Mouse (Mus musculus): ENCODE measurements at regions not wholly inside any gene's neighbourhood (a gene's known extent, or its start where the extent isn't known, plus 50 kb on each side); places are given as distances from the start of the nearest gene placed in this dataset.

DNA sequence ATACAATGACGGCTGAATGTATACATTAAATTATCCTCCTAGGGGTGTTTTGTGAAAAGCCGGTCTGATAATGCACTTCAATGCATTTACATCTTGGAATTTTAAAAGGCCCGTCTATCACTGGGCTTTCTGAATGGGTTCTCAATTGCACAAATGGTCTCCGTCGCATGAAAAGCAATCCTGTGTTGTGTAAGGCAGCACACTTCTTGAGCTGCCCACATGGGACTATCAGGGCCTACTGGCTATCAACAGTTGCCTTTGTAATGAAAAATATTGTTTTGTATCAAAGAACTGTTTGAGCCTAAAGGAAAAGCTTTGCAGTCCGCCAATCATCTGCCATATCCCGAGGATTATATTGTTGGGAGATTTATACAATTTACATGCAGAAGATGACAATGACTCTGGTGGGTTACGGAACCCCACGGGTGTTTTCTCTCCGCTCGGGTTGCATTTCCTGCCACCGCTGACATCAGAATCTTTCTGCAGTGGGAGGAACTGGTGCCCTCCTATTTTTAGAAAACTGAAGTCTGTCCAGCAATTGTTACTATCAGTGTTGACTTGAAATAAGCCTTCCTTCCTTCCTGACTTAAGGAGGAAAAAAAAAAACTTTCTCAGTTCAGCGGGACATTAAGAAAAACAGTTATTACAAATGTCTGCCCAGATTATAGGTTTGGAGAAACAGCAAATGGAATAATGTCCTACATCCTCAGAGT, 118.7 kb downstream of the Tmem26 start:
- DNase-seq (ENCODE audit: low read depth, low spot score) = no peak

DNA sequence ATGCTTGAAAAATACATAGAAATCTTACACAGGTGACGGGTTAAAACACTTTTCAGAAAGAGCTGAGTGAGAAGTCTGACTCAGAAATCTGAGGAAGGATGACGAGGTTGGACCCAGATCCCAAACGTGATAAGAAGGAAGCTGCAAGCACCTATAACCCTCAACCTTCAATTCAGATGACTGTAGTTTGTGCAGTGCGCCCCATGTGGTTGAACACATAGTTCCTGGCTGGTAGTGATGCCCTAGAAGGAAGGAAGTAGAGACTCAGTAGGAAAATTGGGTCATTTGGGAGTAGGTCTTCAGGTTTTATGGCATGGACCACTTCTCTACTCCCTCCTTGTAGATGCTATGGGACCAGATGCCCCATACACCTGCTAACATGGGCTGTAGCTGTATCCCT, 120.6 kb downstream of the Tmem26 start:
- no peak for DNase-seq (ENCODE audit: low read depth, low spot score)

DNA sequence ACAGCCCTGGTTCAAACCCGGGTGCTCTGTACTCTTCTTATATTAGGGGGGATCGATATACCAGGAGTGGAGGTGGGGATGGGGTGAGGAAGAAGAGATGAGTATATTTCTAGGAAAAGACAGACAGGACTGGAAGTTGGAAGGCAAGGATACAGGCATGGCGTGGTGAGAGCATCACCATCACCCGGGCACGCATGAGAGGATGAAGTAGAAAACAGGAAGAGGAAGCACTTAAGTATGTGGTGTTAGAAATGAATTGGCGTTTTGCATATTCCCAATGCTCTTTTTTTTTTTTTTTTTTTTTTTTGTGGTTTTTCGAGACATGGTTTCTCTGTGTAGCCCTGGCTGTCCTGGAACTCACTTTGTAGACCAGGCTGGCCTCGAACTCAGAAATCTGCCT, 121.2 kb downstream of the Tmem26 start:
- no peak for DNase-seq (ENCODE audit: low read depth, low spot score)

DNA sequence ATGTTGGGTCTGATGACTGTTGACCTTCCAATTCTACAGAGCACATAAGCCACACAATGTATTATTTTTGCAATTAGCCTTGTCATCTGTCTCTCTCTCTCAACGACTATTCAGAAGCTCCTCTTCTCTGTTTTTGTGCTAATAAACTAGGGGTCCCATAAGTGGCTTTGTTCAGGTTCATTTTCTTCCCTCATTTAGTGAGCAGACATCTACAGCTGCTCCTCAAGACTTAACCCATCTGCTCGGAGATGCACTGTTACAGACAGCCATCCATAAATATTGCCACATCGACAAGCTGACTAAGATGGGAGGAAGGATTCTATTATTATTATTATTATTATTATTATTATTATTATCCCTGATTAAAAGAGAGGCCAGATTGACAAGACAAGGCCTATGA, 127.7 kb downstream of the Tmem26 start:
- DNase-seq (ENCODE audit: low read depth, low spot score) = no peak

DNA sequence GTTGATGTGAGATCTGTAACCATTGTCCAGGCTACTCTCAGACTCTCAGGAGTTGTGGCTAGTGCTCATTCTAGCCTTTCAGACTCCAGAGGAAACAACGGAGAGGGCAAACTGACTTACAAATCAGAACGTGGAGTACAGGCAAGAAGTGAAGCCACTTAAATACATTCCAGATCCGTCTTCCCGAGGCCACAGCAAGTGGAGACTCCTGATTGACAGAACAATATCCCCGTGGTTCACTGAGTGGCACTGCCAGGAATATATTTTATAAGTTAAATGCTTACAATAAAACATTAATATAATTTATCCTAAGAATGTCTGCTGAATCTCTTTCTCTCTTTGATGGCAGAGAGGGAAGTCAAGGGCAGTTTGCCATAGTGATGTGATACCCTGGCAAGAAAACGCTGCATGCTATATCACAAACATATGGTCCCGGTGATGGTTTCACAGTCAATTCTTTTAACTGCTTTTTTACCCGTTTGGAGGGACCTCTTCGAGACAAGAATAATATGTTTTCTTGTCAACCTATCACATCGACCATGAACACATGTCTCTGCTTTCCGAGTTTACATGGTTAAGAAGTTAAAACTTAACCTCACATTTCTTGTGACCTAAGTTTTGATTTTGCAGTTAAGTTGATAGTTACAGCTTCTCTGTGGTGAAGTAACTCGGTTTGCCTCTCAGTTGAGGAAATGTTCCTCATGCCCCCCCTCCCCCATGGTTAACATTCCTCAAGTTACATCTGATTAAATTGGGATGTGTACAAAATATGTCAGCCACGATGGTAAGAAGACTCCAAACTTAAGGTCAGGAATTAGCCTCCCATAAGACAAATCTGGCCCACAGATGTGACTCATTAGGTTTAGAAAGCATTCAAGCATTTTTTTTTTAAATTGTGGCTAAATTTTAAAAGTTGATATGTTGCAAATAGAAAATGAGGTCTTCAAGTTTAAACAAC, 132.8 kb downstream of the Tmem26 start:
- no peak for DNase-seq (ENCODE audit: low read depth, low spot score)

DNA sequence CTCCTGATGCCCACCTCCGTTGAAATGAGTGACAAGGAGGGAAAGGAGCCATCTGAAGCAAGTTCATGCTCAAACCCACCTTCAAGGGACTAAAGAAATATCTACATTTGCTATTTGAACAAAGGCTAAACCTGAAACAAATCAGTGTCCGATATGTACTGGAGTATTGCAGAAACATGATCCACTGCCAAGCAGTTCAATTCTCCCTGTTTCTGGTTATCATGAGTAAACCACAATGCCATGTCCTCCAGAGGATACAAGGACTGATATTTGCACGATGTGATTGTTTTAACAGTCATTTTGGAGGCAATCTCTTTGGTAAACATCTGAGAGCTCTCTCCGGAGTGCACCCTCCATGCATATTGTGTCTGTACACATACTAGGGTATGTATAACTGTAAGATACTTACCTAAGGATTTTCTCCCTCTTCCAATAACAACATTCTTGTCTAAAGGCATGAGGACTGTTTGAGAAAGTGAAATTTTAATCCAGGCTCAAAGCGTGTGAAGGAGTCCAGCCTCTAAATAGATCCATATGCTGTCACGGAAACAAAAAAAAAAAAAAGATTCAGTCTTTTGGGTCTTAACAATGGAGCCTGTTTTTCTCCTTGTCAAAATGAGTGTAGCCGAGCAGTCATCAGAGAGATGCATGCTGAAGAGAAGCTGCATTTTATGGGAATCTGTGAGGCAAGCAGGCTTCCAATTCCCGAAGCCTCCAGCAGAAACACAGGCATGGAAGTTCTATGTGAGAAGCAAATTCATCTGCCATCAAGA, 141.3 kb downstream of the Tmem26 start:
- DNase-seq (ENCODE audit: low read depth, low spot score) = no peak

DNA sequence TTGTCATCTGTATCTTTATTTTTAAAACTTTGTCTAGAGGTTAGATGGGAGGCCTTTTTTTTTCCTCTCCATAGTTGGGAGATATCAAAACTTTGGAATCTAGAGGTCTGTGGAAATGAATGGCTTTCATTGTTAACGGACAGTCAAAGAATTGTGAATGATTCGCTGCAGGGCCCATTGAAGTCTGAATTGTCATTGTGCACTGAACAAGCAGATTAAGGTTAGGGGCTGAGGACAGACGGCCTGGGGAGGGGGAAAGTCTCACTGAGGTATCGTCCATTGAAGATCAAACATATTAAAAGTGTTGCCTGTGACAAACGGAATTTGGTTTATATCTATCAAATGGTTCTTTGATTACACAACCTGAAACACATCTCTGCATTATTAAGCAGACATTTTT, 142.3 kb downstream of the Tmem26 start:
- no peak for DNase-seq (ENCODE audit: low read depth, low spot score)

DNA sequence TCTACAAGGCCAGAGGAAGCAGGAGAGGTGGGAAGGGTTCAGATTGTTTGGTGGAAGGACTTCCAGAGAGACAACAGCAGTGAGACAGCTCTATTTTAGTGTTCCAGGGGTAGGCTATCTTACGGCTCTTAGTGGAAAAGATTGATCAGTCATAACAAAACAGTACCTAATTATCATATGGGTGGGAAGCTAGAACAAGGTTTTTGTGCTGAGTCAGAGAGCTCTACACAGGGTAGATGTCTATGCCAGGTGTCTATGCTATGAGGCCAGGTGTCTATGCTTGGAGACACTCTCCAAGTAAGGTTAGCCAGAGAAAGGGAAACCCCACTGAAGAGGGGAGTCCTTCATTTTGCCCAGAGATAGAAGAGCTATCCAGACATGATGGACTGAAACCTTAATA, 143.9 kb downstream of the Tmem26 start:
- DNase-seq (ENCODE audit: low read depth, low spot score) = no peak

DNA sequence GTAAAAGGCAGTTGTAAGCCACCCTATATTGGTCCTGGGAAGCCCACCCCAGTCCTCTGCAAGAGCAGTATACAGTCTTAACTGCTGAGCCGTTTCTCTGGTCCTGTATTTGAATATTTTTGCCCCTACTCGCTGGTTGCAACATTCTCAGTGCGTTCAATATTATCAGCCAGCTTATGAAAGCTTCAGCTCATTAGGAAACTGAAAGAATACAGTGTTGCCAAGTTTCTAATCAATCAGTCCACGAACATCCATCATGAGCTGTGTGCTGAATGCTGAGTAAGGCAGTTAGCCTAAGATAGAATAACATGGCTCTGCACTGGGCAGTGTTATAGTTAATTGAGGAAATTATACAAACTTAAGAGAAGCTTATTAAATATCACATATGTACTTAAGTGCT, 148.7 kb downstream of the Tmem26 start:
- no peak for DNase-seq (ENCODE audit: low read depth, low spot score)

DNA sequence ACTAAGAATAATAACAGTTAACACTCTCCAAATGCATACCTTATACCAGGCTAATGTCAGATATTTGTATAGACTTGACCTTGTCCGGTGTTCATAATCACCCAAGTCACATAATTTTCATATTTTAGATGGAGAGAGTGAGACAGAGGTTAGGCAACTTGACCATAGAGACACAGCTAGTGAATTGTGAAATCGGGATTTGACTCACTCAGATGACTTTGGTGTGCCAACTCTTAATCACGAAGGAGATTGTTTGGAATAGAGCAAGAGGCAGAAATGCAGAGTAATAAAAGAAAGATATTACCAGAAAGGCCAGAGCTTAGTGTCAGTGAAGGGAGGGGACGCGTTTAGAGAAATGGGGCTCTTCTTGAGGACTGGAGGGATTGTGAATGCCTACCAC, 152.2 kb downstream of the Tmem26 start:
- DNase-seq (ENCODE audit: low read depth, low spot score) = no peak

DNA sequence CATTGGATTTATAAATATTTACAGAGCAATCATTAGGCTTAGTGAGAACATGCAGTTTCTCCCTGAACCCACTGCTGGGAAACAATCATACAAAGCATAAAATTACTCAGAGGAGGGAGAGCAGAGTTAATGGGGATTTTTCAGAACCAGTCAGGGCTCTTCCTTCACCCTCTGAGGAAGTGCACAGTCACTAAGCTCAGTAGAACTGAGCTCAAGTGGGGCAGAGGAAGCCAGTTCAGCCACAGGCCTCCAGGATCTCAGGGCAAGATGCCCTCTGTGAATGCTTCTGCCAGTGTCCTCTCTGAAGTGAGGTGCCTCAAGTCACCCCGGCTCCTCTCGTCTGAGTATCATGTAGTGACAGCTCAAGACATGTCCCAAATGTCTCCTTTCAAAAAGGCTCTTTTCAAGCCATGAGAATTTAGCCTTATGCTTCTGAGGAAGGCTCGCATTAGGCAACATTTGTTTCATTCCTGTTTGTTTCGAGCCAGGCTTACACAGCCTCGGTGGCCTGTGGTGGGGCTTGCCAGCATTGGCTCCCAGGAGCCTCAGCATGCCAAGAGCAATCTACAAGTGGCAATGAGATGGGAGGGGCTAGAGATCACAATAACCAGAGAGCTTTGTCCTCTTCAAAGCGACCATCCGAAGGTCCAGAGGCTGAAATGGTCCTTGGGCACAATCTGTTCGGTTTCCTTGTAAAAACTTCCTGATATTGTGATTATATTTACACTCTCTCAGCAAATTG, 169.8 kb downstream of the Tmem26 start:
- DNase-seq (ENCODE audit: low read depth, low spot score) = no peak

DNA sequence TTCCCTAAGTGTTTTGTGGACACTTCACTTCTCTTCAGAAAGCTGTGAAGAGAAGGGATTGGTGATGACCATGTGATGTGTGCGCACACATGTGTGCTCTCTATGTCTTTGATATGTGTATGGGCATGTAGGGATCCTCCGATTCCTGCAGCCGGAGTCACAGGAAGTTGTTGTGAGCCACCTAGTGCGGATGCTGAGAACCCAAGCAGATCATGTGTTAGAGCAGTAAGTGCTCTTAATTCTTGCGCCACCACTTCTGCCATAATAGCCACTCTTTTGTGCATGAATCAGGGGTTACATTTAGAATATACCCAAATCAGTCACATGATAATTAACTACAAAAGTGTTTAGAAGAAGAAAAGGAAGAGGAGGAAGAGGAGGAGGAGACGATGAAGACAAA, 170.7 kb downstream of the Tmem26 start:
- no peak for DNase-seq (ENCODE audit: low read depth, low spot score)

DNA sequence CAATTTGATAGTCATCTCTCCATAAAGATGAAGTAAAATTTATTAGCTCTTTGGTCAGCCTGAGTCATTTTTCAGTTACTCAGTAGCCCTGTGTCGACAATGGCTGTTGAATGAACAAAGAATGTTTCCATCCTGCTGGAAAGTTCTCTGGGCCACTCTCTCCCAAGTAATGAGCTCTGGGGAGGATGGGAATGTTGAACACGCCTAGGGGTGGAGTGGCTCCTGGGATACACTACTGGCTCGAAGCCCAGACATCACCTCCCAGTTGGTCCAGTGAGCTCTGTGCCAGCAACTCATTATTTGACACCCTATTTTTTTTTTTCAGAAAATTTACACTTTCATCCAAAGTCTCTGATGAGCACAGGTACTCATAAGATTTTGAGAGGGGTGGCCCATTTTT, 174.1 kb downstream of the Tmem26 start:
- no peak for DNase-seq (ENCODE audit: low read depth, low spot score)

DNA sequence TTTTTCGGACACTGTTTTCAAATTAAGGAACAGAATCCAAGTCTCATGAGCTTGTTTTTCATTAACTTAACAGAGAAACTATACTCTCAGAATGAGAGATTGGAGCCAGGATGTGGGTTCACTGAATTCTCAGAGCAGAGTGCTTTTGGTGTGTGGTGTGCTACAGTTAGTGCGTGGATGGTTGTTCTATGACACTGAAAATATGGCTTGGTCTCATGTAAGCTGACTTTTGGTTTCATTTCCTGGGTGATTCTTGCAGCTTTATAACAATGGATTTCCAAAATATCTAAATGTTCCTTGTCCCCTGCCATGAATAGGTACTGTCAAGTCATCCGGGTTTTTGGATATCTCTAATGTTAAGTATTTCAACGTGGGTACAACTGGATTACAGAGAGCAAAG, 177.7 kb downstream of the Tmem26 start:
- no peak for DNase-seq (ENCODE audit: low read depth, low spot score)

DNA sequence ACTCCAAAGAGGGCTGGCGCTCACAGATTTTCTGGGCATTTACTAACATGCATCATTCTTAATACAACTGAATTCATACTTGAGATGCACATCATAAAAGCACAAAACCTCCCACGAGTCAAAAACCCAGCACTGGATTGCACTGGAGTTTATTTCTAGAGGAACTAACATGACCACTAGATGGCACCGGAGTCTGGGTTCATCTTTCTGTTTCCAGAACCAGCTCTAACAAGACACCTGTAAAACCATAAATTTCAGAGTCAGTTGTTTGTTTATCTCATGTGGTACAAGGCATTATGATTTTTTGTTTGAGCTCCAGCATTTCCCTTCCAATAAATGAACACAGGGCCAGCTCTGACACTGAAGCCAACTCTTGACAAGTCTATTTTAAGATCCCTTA, 179.2 kb downstream of the Tmem26 start:
- DNase-seq (ENCODE audit: low read depth, low spot score) = peak; percentile 32

DNA sequence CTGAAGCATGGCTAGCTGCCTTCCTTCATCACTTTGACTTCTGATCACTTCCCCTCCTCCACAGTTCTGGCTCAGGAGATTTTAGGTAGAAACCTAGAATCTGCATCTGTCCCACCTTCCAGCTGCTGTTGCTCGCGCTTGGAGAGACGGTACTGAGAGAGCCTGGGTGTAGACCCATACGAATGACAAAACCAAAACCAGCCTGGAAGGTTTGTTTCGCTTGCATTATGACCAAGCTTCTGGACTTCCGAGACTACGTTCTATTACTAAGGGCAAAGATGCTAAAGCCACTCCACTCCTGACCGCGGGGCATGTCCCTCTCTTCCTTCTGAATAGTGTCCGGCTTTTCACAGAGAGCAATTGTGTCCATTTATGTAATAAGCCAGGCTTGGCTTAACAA, 180.9 kb downstream of the Tmem26 start:
- no peak for DNase-seq (ENCODE audit: low read depth, low spot score)

DNA sequence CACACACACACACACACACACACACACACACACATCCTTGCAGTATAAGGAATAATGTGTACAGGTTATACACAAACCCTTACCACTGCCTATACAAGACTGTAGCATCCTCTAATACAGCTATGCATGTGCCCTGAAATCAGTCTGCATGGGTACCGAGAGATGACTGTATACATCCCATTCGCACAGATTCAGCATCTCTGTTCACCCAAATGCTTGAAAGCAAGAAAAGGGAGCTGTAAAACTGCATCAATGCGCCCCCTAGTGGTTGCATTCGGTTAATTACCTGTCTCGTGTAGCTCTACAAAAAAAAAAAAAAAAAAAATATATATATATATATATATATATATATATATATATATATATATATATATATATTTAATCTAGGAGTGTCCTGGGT, 184.8 kb downstream of the Tmem26 start:
- DNase-seq (ENCODE audit: low read depth, low spot score) = peak; percentile 76

DNA sequence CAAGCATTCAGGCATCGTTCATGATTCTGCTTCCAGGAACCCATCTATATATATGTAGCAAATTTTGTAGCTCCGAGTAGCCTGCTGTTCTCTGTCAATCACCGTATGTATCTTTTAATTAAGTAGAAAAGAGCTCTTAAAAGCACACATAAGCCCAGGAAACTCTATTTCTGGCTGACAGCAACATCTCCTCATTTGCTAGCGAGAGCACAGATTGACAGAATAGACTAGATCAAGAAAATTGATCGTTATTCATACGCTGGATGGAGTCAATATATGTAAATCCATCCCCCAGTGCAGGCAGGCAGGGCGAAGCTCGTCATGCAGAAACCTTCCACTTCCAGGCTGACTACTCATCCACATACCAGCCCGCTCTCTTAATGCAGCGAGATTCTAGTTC, 185.6 kb downstream of the Tmem26 start:
- DNase-seq (ENCODE audit: low read depth, low spot score) = no peak

DNA sequence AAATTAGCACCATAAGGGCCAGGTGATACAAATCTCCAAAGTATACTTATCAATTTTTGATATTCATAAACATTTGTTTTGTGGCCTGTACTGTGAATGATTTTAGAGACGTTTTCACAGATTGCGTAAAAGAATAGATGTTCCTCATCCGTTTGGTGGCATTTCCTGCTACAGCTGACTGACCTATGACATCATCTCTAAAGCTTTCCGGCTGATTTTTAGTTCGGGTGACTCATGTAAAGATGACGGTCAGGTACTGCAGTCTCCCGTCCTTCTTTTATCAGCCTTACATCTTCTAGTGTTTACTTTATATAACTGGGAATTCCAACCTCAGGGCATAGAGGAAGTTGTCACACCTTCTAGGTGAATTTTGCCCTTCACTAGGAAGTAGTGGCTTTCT, 192.7 kb downstream of the Tmem26 start:
- no peak for DNase-seq (ENCODE audit: low read depth, low spot score)

DNA sequence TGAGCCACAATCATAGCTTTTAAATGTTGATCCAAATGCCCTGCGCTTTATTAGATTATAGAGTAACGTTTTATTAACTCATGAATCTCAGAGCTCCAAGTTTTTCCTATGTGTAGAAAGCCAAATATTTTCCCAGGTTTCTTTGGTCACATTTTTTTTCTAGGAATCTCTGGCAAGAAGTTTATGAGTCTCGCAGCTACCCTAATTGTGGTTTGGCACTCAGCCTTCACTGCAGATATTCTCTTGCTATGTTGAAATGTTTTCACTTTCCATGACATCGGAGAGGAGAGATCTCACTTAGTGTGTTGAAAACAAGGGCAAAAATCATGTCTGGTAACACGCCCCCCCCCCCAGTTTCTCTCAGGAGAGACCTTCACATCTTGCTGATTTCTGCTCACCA, 212.4 kb downstream of the Tmem26 start:
- no peak for DNase-seq (ENCODE audit: low read depth, low spot score)

DNA sequence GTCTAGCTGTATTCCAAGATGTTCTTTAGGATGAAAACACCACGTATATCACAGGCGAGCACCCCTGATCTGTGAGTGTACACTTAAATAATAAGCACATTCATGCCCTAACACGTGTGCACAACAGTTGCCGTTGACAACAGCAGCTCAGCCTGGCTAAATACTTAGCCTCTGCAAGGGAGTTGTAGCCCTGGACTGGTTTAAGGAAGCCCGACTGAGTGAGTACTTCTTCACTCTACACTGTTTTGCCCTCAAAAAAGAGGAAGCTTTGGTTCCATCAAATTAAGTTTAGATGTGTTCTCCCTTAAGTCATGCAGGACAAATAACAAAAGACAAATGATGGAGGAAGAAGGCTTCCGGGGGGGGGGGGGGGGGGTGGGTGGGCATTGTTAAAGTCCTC, 208.0 kb upstream of the Rhobtb1 start:
- no peak for DNase-seq (ENCODE audit: low read depth, low spot score)

DNA sequence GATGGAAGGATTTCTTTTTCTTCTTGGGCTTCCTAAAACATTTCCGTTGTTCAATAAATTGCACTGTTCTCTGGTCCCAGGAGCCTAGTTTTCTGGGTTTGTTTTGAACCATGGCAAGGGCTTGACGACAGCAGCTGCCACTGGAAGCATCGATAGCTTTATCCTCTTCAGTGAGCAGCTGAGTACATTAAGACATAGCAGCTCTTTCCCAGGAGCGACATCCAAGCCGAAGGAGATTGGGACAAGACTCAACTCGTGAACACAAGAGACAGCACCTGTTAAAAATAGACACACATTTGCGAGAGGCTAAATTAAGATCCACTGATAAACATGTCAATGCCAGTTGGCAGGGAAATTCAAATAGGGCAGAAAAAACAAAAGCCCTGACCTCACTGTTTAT, 194.7 kb upstream of the Rhobtb1 start:
- no peak for DNase-seq (ENCODE audit: low read depth, low spot score)

All from mesoderm, embryonic 11.5 days (tissue).